18 mouse cellular contexts compared by ENCODE assay signal in genomic region chr4:63058686-63059085, GRCm38 (mm10).
DNase-seq lines count a peak whose midpoint lies in the region; ATAC-seq lines count a peak whose summit lies in the region.
"Had no signal": no experiment of that assay in that cellular context is flagged by ENCODE, and none has a peak within 500 bp of the region (broad histone marks: within the 10 kb centered on the region; RNA-seq: fewer than 3 reads in every experiment).

No protein-coding gene starts in this region.

- no peak for ATAC-seq in midbrain, embryonic 14.5 days (ENCODE audit: low FRiP score, low TSS enrichment)
- no peak for ATAC-seq in forebrain, embryonic 12.5 days (ENCODE audit: low FRiP score)
- ATAC-seq: forebrain, embryonic 16.5 days; liver, postnatal 0 days had no signal

- H3K4me2 ChIP-seq in midbrain, embryonic 14.5 days (ENCODE audit: low read length), result no peak overlapping the region
- H3K4me2 ChIP-seq in forebrain, embryonic 12.5 days, result no peak overlapping the region

- H3K27ac ChIP-seq in limb, embryonic 10.5 days, result peak overlapping the region; percentile 59
- peak overlapping the region; percentile 74; the same call in 1 of the 2 replicates for H3K27ac ChIP-seq in midbrain, embryonic 14.5 days (replicated peaks; ENCODE audit: low read depth, low read length)
- H3K27ac ChIP-seq in forebrain, embryonic 12.5 days, result no peak overlapping the region

- no peak overlapping the region for H3K9ac ChIP-seq in midbrain, embryonic 14.5 days (replicated peaks; ENCODE audit: low read length)
- H3K9ac ChIP-seq in forebrain, embryonic 12.5 days, result no peak overlapping the region
- H3K9ac ChIP-seq: liver, postnatal 0 days had no signal

- 93% methylated on average over 4 of the region's 4 CpGs for WGBS in limb, embryonic 10.5 days
- WGBS in midbrain, embryonic 14.5 days, result 96% methylated on average over 4 of the region's 4 CpGs
- WGBS in forebrain, embryonic 12.5 days, result 98% methylated on average over 4 of the region's 4 CpGs

- peak; percentile 6 for DNase-seq in urinary bladder, adult 2 months (ENCODE audit: low spot score)
- DNase-seq in urinary bladder, postnatal 10 days (ENCODE audit: low spot score), result no peak
- no peak for DNase-seq in limb, embryonic 10.5 days (ENCODE audit: low spot score)
- DNase-seq in midbrain, embryonic 14.5 days, result no peak
- DNase-seq in cerebellum, adult 11-12 months, result no peak
- no peak for DNase-seq in adrenal gland, adult (ENCODE audit: inconsistent age in 2 of 2, low spot score in 1 of 2)
- DNase-seq: adrenal gland, adult 2 months; cerebellum, postnatal 10 days; embryo, embryonic 11 days; gastrocnemius, postnatal 36 days; heart, postnatal 10 days; kidney, adult 9 months; liver; liver, postnatal 0 days; lung, postnatal 10 days; right cerebral cortex, postnatal 4 days had no signal

- H3K9me3 ChIP-seq in limb, embryonic 10.5 days (replicated peaks), result no peaks in the 10 kb centered on the region
- no peaks in the 10 kb centered on the region for H3K9me3 ChIP-seq in midbrain, embryonic 14.5 days (ENCODE audit: control insufficient read depth, low read length)
- H3K9me3 ChIP-seq in forebrain, embryonic 12.5 days, result no peaks in the 10 kb centered on the region

- H3K27me3 ChIP-seq in limb, embryonic 10.5 days (ENCODE audit: low read depth, poor library complexity, severe bottlenecking), result no peaks in the 10 kb centered on the region
- no peaks in the 10 kb centered on the region for H3K27me3 ChIP-seq in midbrain, embryonic 14.5 days (ENCODE audit: control insufficient read depth, insufficient read depth, low read length)
- no peaks in the 10 kb centered on the region for H3K27me3 ChIP-seq in forebrain, embryonic 12.5 days

- H3K36me3 ChIP-seq in limb, embryonic 10.5 days, result peaks cover 24% of the 10 kb centered on the region
- 0 out of 2 replicates have a peak, but pooled peaks cover 4% of the 10 kb centered on the region for H3K36me3 ChIP-seq in midbrain, embryonic 14.5 days (ENCODE audit: control insufficient read depth, insufficient read depth, low read length)
- H3K36me3 ChIP-seq in forebrain, embryonic 12.5 days (replicated peaks), result peaks cover 8% of the 10 kb centered on the region; the same call in 1 of the 2 replicates

- H3K4me1 ChIP-seq in limb, embryonic 10.5 days, result peaks cover 37% of the 10 kb centered on the region
- peaks cover 31% of the 10 kb centered on the region for H3K4me1 ChIP-seq in midbrain, embryonic 14.5 days (ENCODE audit: control insufficient read depth, insufficient read depth, low read length)
- peaks cover 24% of the 10 kb centered on the region for H3K4me1 ChIP-seq in forebrain, embryonic 12.5 days

- no peak overlapping the region for H3K4me3 ChIP-seq in limb, embryonic 10.5 days
- no peak overlapping the region for H3K4me3 ChIP-seq in midbrain, embryonic 14.5 days (replicated peaks; ENCODE audit: low read depth, low read length)
- no peak overlapping the region for H3K4me3 ChIP-seq in forebrain, embryonic 12.5 days (replicated peaks)
